Mouse (Mus musculus) embryonic facial prominence, embryonic 14.5 days (tissue): ENCODE data around the gene Gm3250. TPM values are rescaled to one million over a fixed set of nuclear protein-coding genes. Genes with fewer than 3 reads are reported as not detected.
"Not testable (repeated sequence)": the region's sequence is repeated elsewhere in the genome, so short reads cannot be mapped to it uniquely, and the experiment has no call there.

Experiments used
- ATAC-seq: fragments of 200-750 bp; cut with Nextera tagmentation; 2 replicates; pipeline ENCODE4 v1.8.0; 2017; ENCODE audit warnings: low read depth, moderate number of reproducible peaks, moderate TSS enrichment
- DNase-seq: peaks from one replicate; pipeline ENCODE4 v3.0.0-alpha.2; 2015; ENCODE audit warnings: low spot score
- H3K27ac ChIP-seq: fragments of 300-500 bp; sonication (generic); replicated peaks from 2 replicates; pipeline ENCODE4 v1.5.1; 2014; ENCODE audit warnings: low read depth, mild to moderate bottlenecking, low read length, moderate library complexity
- H3K27me3 ChIP-seq: fragments of 300-500 bp; sonication (generic); replicated peaks from 2 replicates; pipeline ENCODE4 v1.6.1; 2014; ENCODE audit warnings: low read length; ENCODE audit not compliant: control insufficient read depth, insufficient read depth
- H3K36me3 ChIP-seq: fragments of 300-500 bp; sonication (generic); 2 replicates; pipeline ENCODE4 v1.6.1; 2014; ENCODE audit warnings: low read length, mixed read lengths; ENCODE audit not compliant: control insufficient read depth, insufficient read depth
- H3K4me1 ChIP-seq: fragments of 300-500 bp; sonication (generic); 2 replicates; pipeline ENCODE4 v1.6.1; 2014; ENCODE audit warnings: antibody characterized with exemption, low read length; ENCODE audit not compliant: control insufficient read depth, insufficient read depth
- H3K4me2 ChIP-seq: fragments of 300-500 bp; sonication (generic); 2 replicates; pipeline ENCODE4 v1.6.1; 2014; ENCODE audit warnings: low read depth, mild to moderate bottlenecking, low read length, moderate library complexity, mixed read lengths
- H3K4me3 ChIP-seq: fragments of 300-500 bp; sonication (generic); 2 replicates; pipeline ENCODE4 v1.5.1; 2014; ENCODE audit warnings: low read depth, mild to moderate bottlenecking, low read length
- H3K9ac ChIP-seq: fragments of 300-500 bp; sonication (generic); 2 replicates; pipeline ENCODE4 v1.6.1; 2014; ENCODE audit warnings: low read depth, mild to moderate bottlenecking, low read length, moderate library complexity, mixed read lengths
- H3K9me3 ChIP-seq: fragments of 300-500 bp; sonication (generic); 2 replicates; pipeline ENCODE4 v1.6.1; 2016; ENCODE audit warnings: low read length; ENCODE audit not compliant: control insufficient read depth
- WGBS: fragments of 180-500 bp; shearing (Covaris S2); extraction: QIAGEN DNeasy Blood & Tissue Kit; methylation state at CpG from one replicate; pipeline ENCODE4 v1.1.7; 2014; 5-methylcytosine and 5-hydroxymethylcytosine counted together
- polyA plus RNA-seq: library from polyadenylated mRNA; unstranded; fragments of >200 nt; fragmentation: Nextera tagmentation; extraction: Ambion mirVana; gene quantifications from 2 replicates; pipeline ENCODE4 v1.2.1, GENCODE M21; 2014

The Gm3250 gene
- polyA plus RNA-seq, 1 experiment from 2014 or later = not detected

- not testable (repeated sequence) for H3K4me3 ChIP-seq, H3K36me3 ChIP-seq, H3K27me3 ChIP-seq, DNase-seq, H3K4me1 ChIP-seq, H3K4me2 ChIP-seq, H3K9me3 ChIP-seq, ATAC-seq, H3K9ac ChIP-seq, H3K27ac ChIP-seq
- 40% methylated on average over 3 of the region's 3 CpGs for WGBS
These were observed 16.0 kb upstream of the Gm3250 start for GRCm38 (mm10) chr10:77798164-77798920.

- Histone ChIP-seq H3K4me3 (no peak overlapping the region), H3K9ac (no peak overlapping the region), H3K27me3 (no peaks in the 10 kb centered on the region), H3K27ac (no peak overlapping the region), H3K4me2 (no peak overlapping the region), H3K36me3 (no peaks in the 10 kb centered on the region), H3K4me1 (no peaks in the 10 kb centered on the region), H3K9me3 (no peaks in the 10 kb centered on the region)
- ATAC-seq (no peak), DNase-seq (no peak)
- 7% methylated on average over 3 of the region's 3 CpGs for WGBS
These were observed 15.3 kb upstream of the Gm3250 start for GRCm38 (mm10) chr10:77797677-77798076.

- Histone ChIP-seq H3K9ac (no peak within 1 kb of the TSS), H3K4me1 (no peaks in the 10 kb centered on the region), H3K9me3 (no peaks in the 10 kb centered on the region), H3K4me3 (no peak within 1 kb of the TSS), H3K4me2 (no peak within 1 kb of the TSS), H3K27ac (no peak within 1 kb of the TSS), H3K36me3 (no peaks in the 10 kb centered on the region), H3K27me3 (no peaks in the 10 kb centered on the region)
- WGBS = 37% methylated on average over 2 of the region's 2 CpGs
- DNase-seq = no peak
- ATAC-seq = no peak
These were observed 12.6 kb upstream of the Gm3250 start, which contains the start of gene Gm9639 for GRCm38 (mm10) chr10:77794976-77795375. Gene Gm9639, minus strand, starts transcription at chr10:77795076.

GRCm38 (mm10) chr10:77788621-77789020, 6.3 kb upstream of the Gm3250 start:
- H3K9me3 ChIP-seq = no peaks in the 10 kb centered on the region
- ATAC-seq = no peak
- DNase-seq = no peak
- no peak overlapping the region for H3K9ac ChIP-seq
- no peaks in the 10 kb centered on the region for H3K4me1 ChIP-seq
- no peak overlapping the region for H3K4me2 ChIP-seq
- no peaks in the 10 kb centered on the region for H3K36me3 ChIP-seq
- H3K27me3 ChIP-seq = no peaks in the 10 kb centered on the region
- no peak overlapping the region for H3K4me3 ChIP-seq
- WGBS = 68% methylated on average over 2 of the region's 2 CpGs
- no peak overlapping the region for H3K27ac ChIP-seq

- ATAC-seq, H3K4me3 ChIP-seq, DNase-seq, H3K27me3 ChIP-seq, H3K9ac ChIP-seq, H3K27ac ChIP-seq, H3K36me3 ChIP-seq, H3K4me1 ChIP-seq, H3K4me2 ChIP-seq, H3K9me3 ChIP-seq: not testable (repeated sequence)
- WGBS = no CpG with 5 or more reads among the region's 1 CpGs
These were observed 5.5 kb upstream of the Gm3250 start, which contains the start of gene Gm7137 for GRCm38 (mm10) chr10:77787876-77788275. Gene Gm7137, minus strand, starts transcription at chr10:77788200.

GRCm38 (mm10) chr10:77783396-77783795, 1.1 kb upstream of the Gm3250 start:
- not testable (repeated sequence) for H3K27ac ChIP-seq, DNase-seq, H3K27me3 ChIP-seq, H3K9ac ChIP-seq, H3K4me2 ChIP-seq, H3K36me3 ChIP-seq, H3K4me3 ChIP-seq, ATAC-seq, H3K9me3 ChIP-seq, H3K4me1 ChIP-seq
- WGBS = 100% methylated on average over 1 of the region's 3 CpGs

- not testable (repeated sequence) for H3K9ac ChIP-seq, H3K36me3 ChIP-seq, H3K9me3 ChIP-seq, H3K4me3 ChIP-seq, H3K27ac ChIP-seq, H3K4me2 ChIP-seq, ATAC-seq, H3K4me1 ChIP-seq, H3K27me3 ChIP-seq, DNase-seq
- WGBS = no CpG with 5 or more reads among the region's 1 CpGs
These were observed 5.5 kb downstream of the Gm3250 start, which contains the start of gene Gm7138 for GRCm38 (mm10) chr10:77776844-77777243. Gene Gm7138, minus strand, starts transcription at chr10:77776944.

GRCm38 (mm10) chr10:77772142-77772541, 10.2 kb downstream of the Gm3250 start:
- not testable (repeated sequence) for H3K9me3 ChIP-seq, DNase-seq, H3K4me3 ChIP-seq, H3K27me3 ChIP-seq, H3K4me2 ChIP-seq, H3K9ac ChIP-seq, H3K36me3 ChIP-seq, H3K27ac ChIP-seq, H3K4me1 ChIP-seq, ATAC-seq
- 69% methylated on average over 1 of the region's 3 CpGs for WGBS

- H3K4me2 ChIP-seq, H3K4me1 ChIP-seq, DNase-seq, H3K36me3 ChIP-seq, H3K4me3 ChIP-seq, ATAC-seq, H3K9me3 ChIP-seq, H3K27ac ChIP-seq, H3K9ac ChIP-seq, H3K27me3 ChIP-seq: not testable (repeated sequence)
- WGBS = no CpG with 5 or more reads among the region's 1 CpGs
These were observed 11.1 kb downstream of the Gm3250 start, which contains the start of gene Gm3238 for GRCm38 (mm10) chr10:77771225-77771624. Gene Gm3238, minus strand, starts transcription at chr10:77771325.
